In genomic region chr3:90525421-90525820, GRCm38 (mm10) we compare ENCODE assay signal across 8 mouse cellular contexts. TPM values are rescaled to one million over a fixed set of nuclear protein-coding genes. Genes with fewer than 3 reads are reported as not detected.
A peak's percentile ranks its signal among the peaks of the same experiment; 100 is the strongest.
DNase-seq lines count a peak whose midpoint lies in the region; ATAC-seq and TF ChIP-seq lines count a peak whose summit lies in the region.

No protein-coding gene starts in this region.

- no peak overlapping the region for H3K4me2 ChIP-seq in kidney, embryonic 14.5 days (replicated peaks; ENCODE audit: low read depth, low read length)

- H3K4me1 ChIP-seq in cerebellum, adult 2 months (ENCODE audit: control insufficient read depth, insufficient read depth, low read length): no peaks in the 10 kb centered on the region
- H3K4me1 ChIP-seq in kidney, embryonic 14.5 days (ENCODE audit: control insufficient read depth, insufficient read depth, low read length): no peaks in the 10 kb centered on the region

- ATAC-seq in kidney, embryonic 14.5 days (ENCODE audit: low FRiP score, low TSS enrichment): peak; percentile 48

- no peaks in the 10 kb centered on the region for H3K36me3 ChIP-seq in kidney, embryonic 14.5 days (ENCODE audit: control insufficient read depth, insufficient read depth, low read length)

- no peaks in the 10 kb centered on the region for H3K9me3 ChIP-seq in kidney, embryonic 14.5 days (ENCODE audit: control insufficient read depth, low read length)

- peak; percentile 50; the same call in 1 of the 2 replicates for TF ChIP-seq CTCF in cerebellum, adult 2 months (IDR thresholded peaks at IDR 0.05; ENCODE audit: borderline replicate concordance, insufficient read depth, low read depth, low read length)

- H3K4me3 ChIP-seq in cerebellum, adult 2 months (replicated peaks; ENCODE audit: insufficient read depth, low read depth, low read length): no peak overlapping the region
- H3K4me3 ChIP-seq in kidney, embryonic 14.5 days (ENCODE audit: low read length): no peak overlapping the region

- no peak for TF ChIP-seq POLR2A in cerebellum, adult 2 months (IDR thresholded peaks at IDR 0.05; ENCODE audit: borderline replicate concordance, insufficient read depth, low read length)

- WGBS in cerebellum, adult 2 months: 52% methylated on average over 4 of the region's 4 CpGs
- WGBS in kidney, embryonic 14.5 days: 71% methylated on average over 4 of the region's 4 CpGs

- H3K9ac ChIP-seq in kidney, embryonic 14.5 days (ENCODE audit: low read depth, low read length): no peak overlapping the region

- DNase-seq in cerebellum, adult 2 months: peak; percentile 34 to 51
- no peak for DNase-seq in cerebellum, adult 9-10 months
- DNase-seq in ovary, adult 18-20 months (ENCODE audit: low spot score): peak; percentile 24
- DNase-seq in ovary, postnatal 10 days (ENCODE audit: low spot score): no peak
- peak; percentile 61 for DNase-seq in embryo, embryonic 10.5 days (ENCODE audit: low spot score)
- DNase-seq in lung, postnatal 36 days: peak; percentile 88
- no peak for DNase-seq in testis, postnatal 10 days (ENCODE audit: low spot score)

- no peak overlapping the region for H3K27ac ChIP-seq in cerebellum, adult 2 months (ENCODE audit: insufficient read depth, low read length)
- H3K27ac ChIP-seq in kidney, embryonic 14.5 days (ENCODE audit: low read depth, low read length): no peak overlapping the region

- H3K27me3 ChIP-seq in cerebellum, adult 2 months (ENCODE audit: control insufficient read depth, insufficient read depth, low read length): no peaks in the 10 kb centered on the region
- no peaks in the 10 kb centered on the region for H3K27me3 ChIP-seq in kidney, embryonic 14.5 days (ENCODE audit: control insufficient read depth, insufficient read depth, low read length)

RNA-seq across cellular contexts. Expression of gene S100a14, which starts 1.2 kb away (rescaled TPM):
- polyA plus RNA-seq in cerebellum, adult 2 months (2012; rRNA removed): not detected in 2 replicates
- 1.1 and 1.6 TPM in 2 replicates for polyA plus RNA-seq in kidney, embryonic 14.5 days (2014; fragmentation: Nextera tagmentation; extraction: Ambion mirVana)

RNA-seq across cellular contexts. Expression of gene S100a13, which starts 11.2 kb away (rescaled TPM):
- polyA plus RNA-seq in cerebellum, adult 2 months (2012; rRNA removed): 57.9 and 66.1 TPM in 2 replicates
- polyA plus RNA-seq in kidney, embryonic 14.5 days (2014; fragmentation: Nextera tagmentation; extraction: Ambion mirVana): 30.2 and 38.0 TPM in 2 replicates

RNA-seq across cellular contexts. Expression of gene S100a1, which starts 11.2 kb away (rescaled TPM):
- 205 and 240 TPM in 2 replicates for polyA plus RNA-seq in cerebellum, adult 2 months (2012; rRNA removed)
- 50.7 and 55.9 TPM in 2 replicates for polyA plus RNA-seq in kidney, embryonic 14.5 days (2014; fragmentation: Nextera tagmentation; extraction: Ambion mirVana)

RNA-seq across cellular contexts. Expression of gene S100a16, which starts 11.6 kb away (rescaled TPM):
- 137 and 149 TPM in 2 replicates for polyA plus RNA-seq in cerebellum, adult 2 months (2012; rRNA removed)
- 175 and 198 TPM in 2 replicates for polyA plus RNA-seq in kidney, embryonic 14.5 days (2014; fragmentation: Nextera tagmentation; extraction: Ambion mirVana)

RNA-seq across cellular contexts. Expression of gene Chtop, which starts 16.1 kb away (rescaled TPM):
- polyA plus RNA-seq in cerebellum, adult 2 months (2012; rRNA removed): 148 and 151 TPM in 2 replicates
- polyA plus RNA-seq in kidney, embryonic 14.5 days (2014; fragmentation: Nextera tagmentation; extraction: Ambion mirVana): 98.8 and 105 TPM in 2 replicates

Comparison
In these comparisons a context has a peak if more than half of its experiments do, and no peak if none do; other contexts are left out.
1. DNase-seq: peak in cerebellum, adult 2 months (2 of 2), ovary, adult 18-20 months (single experiment), embryo, embryonic 10.5 days (single experiment) and lung, postnatal 36 days (single experiment); none in cerebellum, adult 9-10 months (single experiment), ovary, postnatal 10 days (single experiment) and testis, postnatal 10 days (single experiment).